Mouse (Mus musculus) intestine, embryonic 15.5 days (tissue): ENCODE data around the gene Cyp4f17. TPM values are rescaled to one million over a fixed set of nuclear protein-coding genes. Genes with fewer than 3 reads are reported as not detected.
"Not testable (repeated sequence)": the region's sequence is repeated elsewhere in the genome, so short reads cannot be mapped to it uniquely, and the experiment has no call there.

ENCODE experiments used
- ATAC-seq: fragments of 200-750 bp; cut with Nextera tagmentation; 2 replicates; pipeline ENCODE4 v1.8.0; 2017; ENCODE audit warnings: moderate TSS enrichment, moderate library complexity
- H3K27ac ChIP-seq: fragments of 300-500 bp; sonication (generic); 2 replicates; pipeline ENCODE4 v1.5.1; 2015; ENCODE audit warnings: mild to moderate bottlenecking, inconsistent platforms
- H3K27me3 ChIP-seq: fragments of 300-500 bp; sonication (generic); replicated peaks from 2 replicates; pipeline ENCODE4 v1.6.1; 2015; ENCODE audit warnings: inconsistent platforms
- H3K36me3 ChIP-seq: fragments of 300-500 bp; sonication (generic); 2 replicates; pipeline ENCODE4 v1.6.1; 2015; ENCODE audit warnings: inconsistent platforms
- H3K4me1 ChIP-seq: fragments of 300-500 bp; sonication (generic); replicated peaks from 2 replicates; pipeline ENCODE4 v1.6.1; 2015; ENCODE audit warnings: inconsistent platforms
- H3K4me2 ChIP-seq: fragments of 300-500 bp; sonication (generic); replicated peaks from 2 replicates; pipeline ENCODE4 v1.6.1; 2015; ENCODE audit warnings: mild to moderate bottlenecking, inconsistent platforms
- H3K4me3 ChIP-seq: fragments of 300-500 bp; sonication (generic); replicated peaks from 2 replicates; pipeline ENCODE4 v1.5.1; 2015; ENCODE audit warnings: inconsistent platforms
- H3K9ac ChIP-seq: fragments of 300-500 bp; sonication (generic); 2 replicates; pipeline ENCODE4 v1.6.1; 2015; ENCODE audit warnings: inconsistent platforms
- H3K9me3 ChIP-seq: fragments of 300-500 bp; sonication (generic); 2 replicates; pipeline ENCODE4 v1.6.1; 2016; ENCODE audit warnings: inconsistent platforms
- WGBS: fragments of 180-500 bp; shearing (Covaris S2); methylation state at CpG from one replicate; pipeline ENCODE4 v1.1.7; 2015; 5-methylcytosine and 5-hydroxymethylcytosine counted together
- polyA plus RNA-seq: library from polyadenylated mRNA; unstranded; fragments of >200 nt; fragmentation: Nextera tagmentation; extraction: Ambion mirVana; gene quantifications from 2 replicates; pipeline ENCODE4 v1.2.1, GENCODE M21; 2015

The Cyp4f17 gene
- polyA plus RNA-seq, 1 experiment from 2014 or later = 4.8 TPM

- Histone ChIP-seq H3K9ac (no peak overlapping the region), H3K36me3 (no peaks in the 10 kb centered on the region), H3K27me3 (0 out of 2 replicates have a peak, but pooled peaks cover 3% of the 10 kb centered on the region), H3K27ac (no peak overlapping the region), H3K4me3 (no peak overlapping the region), H3K4me2 (no peak overlapping the region), H3K9me3 (no peaks in the 10 kb centered on the region), H3K4me1 (no peaks in the 10 kb centered on the region)
- ATAC-seq = no peak; the same call in 1 of the 2 replicates
- WGBS = 44% methylated on average over 1 of the region's 1 CpGs
Measured at GRCm38 (mm10) chr17:32494601-32495000, 11.2 kb upstream of the Cyp4f17 start.

- not testable (repeated sequence) for H3K4me3 ChIP-seq, H3K36me3 ChIP-seq, H3K9me3 ChIP-seq, H3K27me3 ChIP-seq, ATAC-seq, H3K9ac ChIP-seq, H3K27ac ChIP-seq, H3K4me2 ChIP-seq, H3K4me1 ChIP-seq
- WGBS = 83% methylated on average over 4 of the region's 4 CpGs
Measured at GRCm38 (mm10) chr17:32500511-32500910, 5.3 kb upstream of the Cyp4f17 start.

GRCm38 (mm10) chr17:32501051-32501450 lies 4.8 kb upstream of the Cyp4f17 start:
- Histone ChIP-seq H3K27me3 (no peaks in the 10 kb centered on the region), H3K4me2 (no peak overlapping the region), H3K4me3 (no peak overlapping the region), H3K9me3 (no peaks in the 10 kb centered on the region), H3K36me3 (no peaks in the 10 kb centered on the region), H3K9ac (no peak overlapping the region), H3K27ac (no peak overlapping the region), H3K4me1 (no peaks in the 10 kb centered on the region)
- ATAC-seq = no peak
- WGBS = 58% methylated on average over 3 of the region's 3 CpGs

GRCm38 (mm10) chr17:32503111-32503510 lies 2.7 kb upstream of the Cyp4f17 start:
- Histone ChIP-seq H3K4me1 (peaks cover 9% of the 10 kb centered on the region; the same call in 1 of the 2 replicates), H3K36me3 (0 out of 2 replicates have a peak, but pooled peaks cover 1% of the 10 kb centered on the region), H3K9ac (no peak overlapping the region), H3K27me3 (no peaks in the 10 kb centered on the region), H3K4me3 (no peak overlapping the region), H3K4me2 (no peak overlapping the region), H3K9me3 (no peaks in the 10 kb centered on the region), H3K27ac (no peak overlapping the region)
- ATAC-seq = no peak
- WGBS = 56% methylated on average over 2 of the region's 2 CpGs

GRCm38 (mm10) chr17:32506729-32507245 lies 937 bp downstream of the Cyp4f17 start:
- H3K4me1 ChIP-seq = peaks cover 9% of the 10 kb centered on the region; the same call in 1 of the 2 replicates
- peak overlapping the region; percentile 23 for H3K27ac ChIP-seq
- WGBS = 37% methylated on average over 9 of the region's 9 CpGs
- no peaks in the 10 kb centered on the region for H3K27me3 ChIP-seq
- no peaks in the 10 kb centered on the region for H3K9me3 ChIP-seq
- peak overlapping the region; percentile 56 for H3K4me3 ChIP-seq
- peak overlapping the region; percentile 88 for H3K4me2 ChIP-seq
- peak overlapping the region; percentile 45 for H3K9ac ChIP-seq
- 0 out of 2 replicates have a peak, but pooled peaks cover 3% of the 10 kb centered on the region for H3K36me3 ChIP-seq
- ATAC-seq = peak; percentile 62; the same call in 1 of the 2 replicates

GRCm38 (mm10) chr17:32516126-32516525 lies 10.3 kb downstream of the Cyp4f17 start:
- Histone ChIP-seq H3K27me3 (no peaks in the 10 kb centered on the region), H3K36me3 (no peaks in the 10 kb centered on the region), H3K4me3 (no peak overlapping the region), H3K9me3 (no peaks in the 10 kb centered on the region), H3K27ac (no peak overlapping the region), H3K4me1 (no peaks in the 10 kb centered on the region), H3K4me2 (no peak overlapping the region), H3K9ac (no peak overlapping the region)
- no peak for ATAC-seq
- 74% methylated on average over 5 of the region's 5 CpGs for WGBS

GRCm38 (mm10) chr17:32521981-32522380 lies 16.1 kb downstream of the Cyp4f17 start:
- ATAC-seq = no peak
- Histone ChIP-seq H3K4me2 (no peak overlapping the region), H3K4me3 (no peak overlapping the region), H3K36me3 (0 out of 2 replicates have a peak, but pooled peaks cover 4% of the 10 kb centered on the region), H3K27ac (no peak overlapping the region), H3K9ac (no peak overlapping the region), H3K4me1 (no peaks in the 10 kb centered on the region), H3K9me3 (no peaks in the 10 kb centered on the region), H3K27me3 (no peaks in the 10 kb centered on the region)
- 82% methylated on average over 5 of the region's 5 CpGs for WGBS

GRCm38 (mm10) chr17:32522386-32522785 lies 16.5 kb downstream of the Cyp4f17 start:
- Histone ChIP-seq H3K4me1 (no peaks in the 10 kb centered on the region), H3K27me3 (no peaks in the 10 kb centered on the region), H3K27ac (no peak overlapping the region), H3K4me3 (no peak overlapping the region), H3K4me2 (no peak overlapping the region), H3K36me3 (0 out of 2 replicates have a peak, but pooled peaks cover 4% of the 10 kb centered on the region), H3K9ac (no peak overlapping the region), H3K9me3 (no peaks in the 10 kb centered on the region)
- WGBS = 85% methylated on average over 4 of the region's 4 CpGs
- ATAC-seq = no peak

- no peak for ATAC-seq
- H3K27me3 ChIP-seq = no peaks in the 10 kb centered on the region
- 87% methylated on average over 5 of the region's 5 CpGs for WGBS
Measured at GRCm38 (mm10) chr17:32522816-32523215, 17.0 kb downstream of the Cyp4f17 start.

GRCm38 (mm10) chr17:32523895-32524294 lies 18.0 kb downstream of the Cyp4f17 start:
- no peak overlapping the region for H3K4me2 ChIP-seq
- no peaks in the 10 kb centered on the region for H3K4me1 ChIP-seq
- H3K9ac ChIP-seq = no peak overlapping the region
- H3K36me3 ChIP-seq = 0 out of 2 replicates have a peak, but pooled peaks cover 4% of the 10 kb centered on the region
- no peak overlapping the region for H3K27ac ChIP-seq
- ATAC-seq = no peak
- no peak overlapping the region for H3K4me3 ChIP-seq
- 88% methylated on average over 11 of the region's 11 CpGs for WGBS
- H3K27me3 ChIP-seq = no peaks in the 10 kb centered on the region
- no peaks in the 10 kb centered on the region for H3K9me3 ChIP-seq

More at GRCm38 (mm10) chr17:32522816-32523215, 17.0 kb downstream of the Cyp4f17 start:
- no peak overlapping the region for H3K27ac ChIP-seq
- no peak overlapping the region for H3K4me3 ChIP-seq
- H3K9ac ChIP-seq = no peak overlapping the region
- H3K4me2 ChIP-seq = no peak overlapping the region
- no peaks in the 10 kb centered on the region for H3K9me3 ChIP-seq
- 0 out of 2 replicates have a peak, but pooled peaks cover 4% of the 10 kb centered on the region for H3K36me3 ChIP-seq
- no peaks in the 10 kb centered on the region for H3K4me1 ChIP-seq

- H3K27me3 ChIP-seq, ATAC-seq: not testable (repeated sequence)
Measured at GRCm38 (mm10) chr17:32526341-32526740, 20.5 kb downstream of the Cyp4f17 start.

GRCm38 (mm10) chr17:32527748-32528147 lies 21.9 kb downstream of the Cyp4f17 start:
- H3K27me3 ChIP-seq = no peaks in the 10 kb centered on the region
- no peaks in the 10 kb centered on the region for H3K4me1 ChIP-seq
- no peak overlapping the region for H3K9ac ChIP-seq
- no peak for ATAC-seq
- no peaks in the 10 kb centered on the region for H3K9me3 ChIP-seq
- 83% methylated on average over 11 of the region's 11 CpGs for WGBS
- no peaks in the 10 kb centered on the region for H3K36me3 ChIP-seq
- H3K4me2 ChIP-seq = peak overlapping the region; percentile 58
- H3K4me3 ChIP-seq = no peak overlapping the region
- H3K27ac ChIP-seq = no peak overlapping the region

More at GRCm38 (mm10) chr17:32526341-32526740, 20.5 kb downstream of the Cyp4f17 start:
- not testable (repeated sequence) for H3K4me3 ChIP-seq, H3K9ac ChIP-seq, H3K27ac ChIP-seq, H3K36me3 ChIP-seq, H3K4me1 ChIP-seq, H3K4me2 ChIP-seq, H3K9me3 ChIP-seq
- 93% methylated on average over 1 of the region's 1 CpGs for WGBS
